Comparison of ENCODE assay signal across 8 mouse cellular contexts in the genomic region with DNA sequence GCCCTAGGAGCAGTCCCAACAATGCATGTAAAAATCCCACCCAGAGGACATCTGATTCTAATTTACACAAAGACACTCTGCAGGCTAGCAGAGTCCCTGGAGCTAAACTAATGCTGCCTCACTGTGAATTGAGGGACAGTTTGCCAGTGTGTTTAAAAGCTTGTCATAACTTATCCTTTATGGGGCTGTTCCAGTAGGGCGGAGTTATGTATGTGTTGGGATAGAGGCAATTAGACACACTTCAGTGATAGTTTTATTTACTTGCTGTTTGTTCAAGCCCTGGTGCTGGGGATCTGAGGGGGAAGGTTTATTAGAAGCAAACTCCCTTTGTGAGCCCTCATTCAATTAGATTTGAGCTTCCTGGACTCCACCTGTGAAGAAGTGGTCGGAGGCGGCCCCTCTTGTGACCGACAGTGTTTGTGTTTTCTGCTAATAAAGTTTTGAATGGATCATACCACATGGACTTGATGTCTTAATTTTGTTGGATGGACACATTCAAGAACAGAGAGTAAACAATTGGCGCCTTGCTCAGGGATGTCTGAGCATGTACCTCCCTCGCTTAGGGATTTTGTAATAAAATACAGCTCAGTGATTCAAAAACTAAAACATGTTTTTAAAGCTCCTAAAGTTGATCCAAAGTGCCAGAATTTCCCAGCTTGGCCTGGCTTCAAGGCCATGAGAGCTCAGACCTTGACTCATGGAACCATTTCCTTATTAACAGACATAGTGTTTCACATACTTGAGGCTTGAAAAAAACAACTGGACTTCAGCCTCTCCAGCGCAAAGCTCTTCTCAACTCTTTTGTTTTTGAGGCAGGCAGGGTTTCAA.
A peak's percentile ranks its signal among the peaks of the same experiment; 100 is the strongest.
DNase-seq lines count a peak whose midpoint lies in the region; ATAC-seq lines count a peak whose summit lies in the region.

No protein-coding gene starts in this region.

- H3K4me1 ChIP-seq in heart, embryonic 10.5 days: peaks cover 12% of the 10 kb centered on the region; the same call in 1 of the 2 replicates
- peaks cover 3% of the 10 kb centered on the region for H3K4me1 ChIP-seq in intestine, embryonic 16.5 days (ENCODE audit: control insufficient read depth, insufficient read depth, low read length)
- H3K4me1 ChIP-seq in liver, embryonic 11.5 days (replicated peaks; ENCODE audit: control insufficient read depth, insufficient read depth, low read length): no peaks in the 10 kb centered on the region; the same call in 1 of the 2 replicates

- no peak overlapping the region for H3K4me2 ChIP-seq in intestine, embryonic 16.5 days (ENCODE audit: low read depth, low read length)
- no peak overlapping the region for H3K4me2 ChIP-seq in liver, embryonic 11.5 days

- 86% methylated on average over 7 of the region's 7 CpGs for WGBS in heart, embryonic 10.5 days
- 48% methylated on average over 7 of the region's 7 CpGs for WGBS in intestine, embryonic 16.5 days
- 83% methylated on average over 7 of the region's 7 CpGs for WGBS in liver, embryonic 11.5 days

- peak; percentile 71 for ATAC-seq in intestine, embryonic 16.5 days
- no peak for ATAC-seq in liver, embryonic 11.5 days (replicated peaks; ENCODE audit: low FRiP score)

- no peak overlapping the region for H3K9ac ChIP-seq in intestine, embryonic 16.5 days (ENCODE audit: low read depth, low read length)
- no peak overlapping the region for H3K9ac ChIP-seq in liver, embryonic 11.5 days (ENCODE audit: low read depth, low read length)

- peak; percentile 93 for DNase-seq in heart, adult 11 months
- no peak for DNase-seq in heart, embryonic 10.5 days (ENCODE audit: low spot score)
- peak; percentile 77 for DNase-seq in forelimb bud, embryonic 11.5 days (ENCODE audit: low read depth, low spot score)
- DNase-seq in lung, postnatal 25 days (ENCODE audit: low spot score): peak; percentile 30
- DNase-seq in urinary bladder, postnatal 25 days (ENCODE audit: low spot score): peak; percentile 28
- DNase-seq in cerebellum, adult 8-10 months: no peak
- no peak for DNase-seq in liver, embryonic 11.5 days (ENCODE audit: low spot score)

- no peak overlapping the region for H3K4me3 ChIP-seq in heart, embryonic 10.5 days
- H3K4me3 ChIP-seq in intestine, embryonic 16.5 days (ENCODE audit: low read length): no peak overlapping the region
- no peak overlapping the region for H3K4me3 ChIP-seq in liver, embryonic 11.5 days (ENCODE audit: low read depth, low read length)

- H3K27me3 ChIP-seq in heart, embryonic 10.5 days (ENCODE audit: insufficient read depth, poor library complexity, severe bottlenecking): no peaks in the 10 kb centered on the region
- H3K27me3 ChIP-seq in intestine, embryonic 16.5 days (replicated peaks; ENCODE audit: control insufficient read depth, insufficient read depth, low read length): no peaks in the 10 kb centered on the region
- H3K27me3 ChIP-seq in liver, embryonic 11.5 days (replicated peaks; ENCODE audit: control insufficient read depth, insufficient read depth, low read length): no peaks in the 10 kb centered on the region

- H3K36me3 ChIP-seq in heart, embryonic 10.5 days: no peaks in the 10 kb centered on the region
- no peaks in the 10 kb centered on the region for H3K36me3 ChIP-seq in intestine, embryonic 16.5 days (ENCODE audit: control insufficient read depth, insufficient read depth, low read length)
- H3K36me3 ChIP-seq in liver, embryonic 11.5 days (ENCODE audit: control insufficient read depth, insufficient read depth, low read length): no peaks in the 10 kb centered on the region

- no peak overlapping the region for H3K27ac ChIP-seq in heart, embryonic 10.5 days
- peak overlapping the region; percentile 48; the same call in 1 of the 2 replicates for H3K27ac ChIP-seq in intestine, embryonic 16.5 days (ENCODE audit: low read length)
- H3K27ac ChIP-seq in liver, embryonic 11.5 days (ENCODE audit: low read depth, low read length): no peak overlapping the region

- H3K9me3 ChIP-seq in heart, embryonic 10.5 days: no peaks in the 10 kb centered on the region
- H3K9me3 ChIP-seq in intestine, embryonic 16.5 days (ENCODE audit: control insufficient read depth, low read length): no peaks in the 10 kb centered on the region
- H3K9me3 ChIP-seq in liver, embryonic 11.5 days (ENCODE audit: control insufficient read depth, low read length): no peaks in the 10 kb centered on the region

Comparison
In these comparisons a context has a peak if more than half of its experiments do, and no peak if none do; other contexts are left out.
1. DNase-seq: peak in heart, adult 11 months (single experiment), forelimb bud, embryonic 11.5 days (single experiment), lung, postnatal 25 days (single experiment) and urinary bladder, postnatal 25 days (single experiment); none in heart, embryonic 10.5 days (single experiment), cerebellum, adult 8-10 months (single experiment) and liver, embryonic 11.5 days (single experiment).